Mouse (Mus musculus) megakaryocyte, embryonic 14.5 days (primary cell): Measurements from ENCODE around the gene Slc6a16.

Experiments
- FLI1 ChIP-seq: IDR thresholded peaks from 2 replicates; pipeline ENCODE4 v1.6.1; 2012; ENCODE audit warnings: low read length, inconsistent platforms, mixed read lengths
- GATA1 ChIP-seq: IDR thresholded peaks from 3 replicates; pipeline ENCODE4 v1.6.1; 2012; ENCODE audit warnings: mixed read lengths, low read length, inconsistent platforms, borderline replicate concordance

- TF ChIP-seq FLI1 = no peak
- TF ChIP-seq GATA1 = no peak
Observed at GRCm38 (mm10) chr7:45296626-45297025, 55.7 kb downstream of the Slc6a16 start.
